Comparison of ENCODE assay signal across 2 mouse cellular contexts in genomic region chr7:140975465-140975864, GRCm38 (mm10).
TF ChIP-seq lines count a peak whose summit lies in the region.

No protein-coding gene starts in this region.

TF ChIP-seq in C2C12, 6 proteins besides CTCF, POLR2A, EP300 and RAD21:
- no peak for TF ChIP-seq MYOG (IDR thresholded peaks at IDR 0.05; ENCODE audit: control insufficient read depth, extremely low read depth, insufficient read length)
- TF ChIP-seq CEBPB (IDR thresholded peaks at IDR 0.05; ENCODE audit: low read depth), result peak; percentile 60

TF ChIP-seq in myocyte, 11 proteins besides CTCF, POLR2A, EP300 and RAD21:
- TF ChIP-seq TCF3 (IDR thresholded peaks at IDR 0.05; ENCODE audit: insufficient read length, low read depth) (no peak), CEBPB (IDR thresholded peaks at IDR 0.05; ENCODE audit: insufficient read depth, poor library complexity, severe bottlenecking) (peak; percentile 50; the same call in 1 of the 2 replicates)
